Mouse (Mus musculus) gastrocnemius, postnatal 25 days (tissue): Measurements from ENCODE around the gene Hoxa3. TPM values are rescaled to one million over a fixed set of nuclear protein-coding genes. Genes with fewer than 3 reads are reported as not detected.

Experiments used
- DNase-seq: peaks from one replicate; pipeline ENCODE4 v3.0.0; 2022
- total RNA-seq, 2 experiments: library from RNA; stranded (reverse); gene quantifications; 1 replicate in 1 of 2; 2 replicates in 1 of 2; pipeline ENCODE4 v1.2.3; 2021

The Hoxa3 gene
- total RNA-seq, 2 experiments from 2014 or later = 2.4 to 3.3 TPM

GRCm38 (mm10) chr6:52246916-52247315, 33.8 kb upstream of the Hoxa3 start:
- peak; percentile 3 for DNase-seq

GRCm38 (mm10) chr6:52246403-52246803, 33.3 kb upstream of the Hoxa3 start:
- no peak for DNase-seq

- DNase-seq = no peak
Measured at GRCm38 (mm10) chr6:52245757-52246142, 32.6 kb upstream of the Hoxa3 start, which contains the start of gene Hoxa11. TSS of gene Hoxa11 (minus strand) at chr6:52245810.

GRCm38 (mm10) chr6:52245040-52245756, 32.1 kb upstream of the Hoxa3 start:
- no peak for DNase-seq

GRCm38 (mm10) chr6:52244471-52245039, 31.4 kb upstream of the Hoxa3 start:
- DNase-seq = peak; percentile 34

DNA sequence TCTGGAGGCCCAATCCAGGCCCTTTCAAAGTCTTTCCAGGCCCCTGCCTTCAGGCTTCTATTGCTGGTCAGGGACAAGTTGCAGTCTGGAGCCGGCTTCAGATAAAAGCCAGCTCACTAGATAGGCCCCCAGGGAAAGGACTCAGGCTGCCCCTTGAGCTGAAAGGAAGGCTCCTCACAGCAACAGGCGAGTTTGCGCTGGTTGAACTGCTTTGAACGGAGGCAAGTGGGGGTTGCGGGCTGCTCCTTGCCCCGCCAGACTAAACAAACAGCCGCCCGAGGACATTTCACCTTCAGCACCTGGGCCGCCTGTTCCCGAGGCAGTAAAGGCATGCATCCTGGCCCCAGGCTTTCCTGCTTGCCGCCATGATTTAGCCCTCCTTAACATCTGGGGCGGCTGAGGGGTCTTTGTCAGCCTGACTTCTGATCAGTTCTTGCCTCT, 30.6 kb upstream of the Hoxa3 start:
- DNase-seq = peak; percentile 4

DNA sequence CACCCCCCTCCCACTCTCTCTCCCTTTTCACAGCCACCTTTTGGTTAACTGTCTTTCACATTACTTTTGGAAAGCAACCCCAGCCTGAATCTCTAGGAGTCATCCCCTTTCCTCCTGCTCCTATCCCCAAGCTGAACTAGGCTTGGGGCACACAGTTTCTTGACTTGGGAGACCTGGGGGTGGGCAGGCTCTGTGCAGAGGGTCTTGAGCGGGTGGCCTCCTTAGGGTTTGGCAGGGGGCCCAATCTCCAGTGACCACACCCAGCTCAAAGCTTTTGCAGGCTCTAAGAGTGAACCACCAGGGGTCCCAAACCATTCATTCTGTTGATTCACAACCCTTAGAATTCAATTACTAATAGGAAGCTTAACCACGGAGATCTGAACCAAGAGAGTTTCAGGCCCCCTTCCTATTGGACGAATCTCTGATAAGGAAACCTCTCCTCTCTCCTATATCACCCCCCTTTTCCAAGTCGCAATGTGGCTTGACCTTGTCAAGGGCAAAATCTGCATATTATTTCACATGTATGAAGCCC, 29.7 kb upstream of the Hoxa3 start:
- peak; percentile 4 for DNase-seq

- no peak for DNase-seq
Measured at GRCm38 (mm10) chr6:52241001-52241621, 28.0 kb upstream of the Hoxa3 start.

GRCm38 (mm10) chr6:52240389-52241000, 27.4 kb upstream of the Hoxa3 start, which contains the start of gene Hoxa10:
TSS of gene Hoxa10 (minus strand) at chr6:52240854.
- DNase-seq = peak; percentile 86

- DNase-seq = peak; percentile 13
Measured at GRCm38 (mm10) chr6:52239625-52240388, 26.7 kb upstream of the Hoxa3 start.

- DNase-seq = peak; percentile 7
Measured at GRCm38 (mm10) chr6:52238976-52239375, 25.8 kb upstream of the Hoxa3 start.

DNA sequence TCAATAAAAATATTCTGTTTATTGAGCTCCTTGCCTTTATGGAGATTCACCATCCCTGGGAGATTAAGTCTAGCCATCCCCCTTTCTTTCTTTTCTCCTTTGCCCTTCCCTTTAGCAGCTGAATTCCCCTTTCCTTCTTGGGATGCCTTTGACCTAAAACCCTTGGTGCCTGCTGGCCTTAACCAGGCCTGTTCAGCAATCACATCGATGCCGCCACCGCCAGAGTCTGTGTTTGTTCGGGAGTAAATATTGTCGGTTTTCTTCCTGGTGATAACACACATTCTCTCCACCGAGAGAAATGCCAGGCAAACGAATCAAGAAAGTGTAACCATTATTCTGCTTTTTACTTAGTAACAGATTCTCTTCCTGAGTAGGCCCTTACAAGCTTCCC, 25.0 kb upstream of the Hoxa3 start:
- DNase-seq = peak; percentile 3

- peak; percentile 18 for DNase-seq
Measured at GRCm38 (mm10) chr6:52237346-52238154, 24.4 kb upstream of the Hoxa3 start.

GRCm38 (mm10) chr6:52236806-52237205, 23.7 kb upstream of the Hoxa3 start:
- DNase-seq = peak; percentile 4

GRCm38 (mm10) chr6:52235866-52236265, 22.7 kb upstream of the Hoxa3 start:
- DNase-seq = peak; percentile 3

- peak; percentile 4 for DNase-seq
Measured at GRCm38 (mm10) chr6:52235267-52235666, 22.1 kb upstream of the Hoxa3 start.

- DNase-seq = peak; percentile 66
Measured at GRCm38 (mm10) chr6:52234428-52235140, 21.4 kb upstream of the Hoxa3 start.

GRCm38 (mm10) chr6:52233546-52234427, 20.7 kb upstream of the Hoxa3 start:
- DNase-seq = peak; percentile 83

DNA sequence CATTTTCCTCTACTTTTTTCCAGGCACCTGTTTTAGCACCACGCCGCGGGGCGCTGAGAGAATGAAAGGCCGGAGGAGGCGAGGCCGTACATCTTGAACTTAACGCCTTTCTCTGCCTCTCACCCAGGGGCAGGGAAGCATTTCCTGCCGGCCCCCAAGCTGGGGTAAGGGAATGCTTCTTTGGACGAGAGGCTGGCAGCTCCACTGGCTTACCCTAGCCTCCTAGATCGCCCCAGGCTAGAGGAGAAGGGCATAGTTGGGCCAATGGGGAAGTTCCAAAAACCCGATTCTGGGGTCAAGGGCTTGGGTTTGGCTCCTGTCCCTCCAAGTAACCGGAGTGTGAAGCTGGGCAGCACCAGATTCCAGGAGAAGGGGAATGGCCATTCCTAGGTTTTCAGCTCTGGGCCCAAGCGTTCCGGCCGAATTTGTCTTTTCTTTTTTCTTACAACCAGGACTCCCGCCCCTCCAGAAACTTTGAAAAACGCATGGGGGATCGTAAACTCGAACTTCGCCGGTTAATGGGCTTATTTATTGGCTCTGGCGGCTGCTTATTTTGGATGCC, 19.9 kb upstream of the Hoxa3 start:
- DNase-seq = no peak
